Mouse (Mus musculus) left cerebral cortex, adult 6 months (tissue): ENCODE results near the gene Pld5. TPM values are rescaled to one million over a fixed set of nuclear protein-coding genes. Genes with fewer than 3 reads are reported as not detected.

Experiments
- long read RNA-seq, 2 experiments: library from polyadenylated mRNA; unstranded; transcript quantifications; one replicate each; pipeline ENCODE4 v2.0.0; 2019 to 2020
- polyA plus RNA-seq: library from polyadenylated mRNA; unstranded; fragments of <200 nt; fragmentation: Nextera tagmentation; gene quantifications from 2 replicates; pipeline ENCODE4 v1.2.3, GENCODE M21; 2021

Pld5 gene
- polyA plus RNA-seq: 3.0 and 3.2 TPM in 2 replicates
- long read RNA-seq, experiment 1, transcript Pld5-201 (10 exons, 3,557 nt): major isoform, 11 of 32 reads
- long read RNA-seq, experiment 1, partial matches to known transcripts: 1 of 32 reads
- long read RNA-seq, experiment 1, other reads (novel, unspliced or antisense): 18 of 32 reads
- long read RNA-seq, experiment 2, partial matches to known transcripts: 1 of 9 reads
- long read RNA-seq, experiment 2, other reads (novel, unspliced or antisense): 8 of 9 reads

DNA sequence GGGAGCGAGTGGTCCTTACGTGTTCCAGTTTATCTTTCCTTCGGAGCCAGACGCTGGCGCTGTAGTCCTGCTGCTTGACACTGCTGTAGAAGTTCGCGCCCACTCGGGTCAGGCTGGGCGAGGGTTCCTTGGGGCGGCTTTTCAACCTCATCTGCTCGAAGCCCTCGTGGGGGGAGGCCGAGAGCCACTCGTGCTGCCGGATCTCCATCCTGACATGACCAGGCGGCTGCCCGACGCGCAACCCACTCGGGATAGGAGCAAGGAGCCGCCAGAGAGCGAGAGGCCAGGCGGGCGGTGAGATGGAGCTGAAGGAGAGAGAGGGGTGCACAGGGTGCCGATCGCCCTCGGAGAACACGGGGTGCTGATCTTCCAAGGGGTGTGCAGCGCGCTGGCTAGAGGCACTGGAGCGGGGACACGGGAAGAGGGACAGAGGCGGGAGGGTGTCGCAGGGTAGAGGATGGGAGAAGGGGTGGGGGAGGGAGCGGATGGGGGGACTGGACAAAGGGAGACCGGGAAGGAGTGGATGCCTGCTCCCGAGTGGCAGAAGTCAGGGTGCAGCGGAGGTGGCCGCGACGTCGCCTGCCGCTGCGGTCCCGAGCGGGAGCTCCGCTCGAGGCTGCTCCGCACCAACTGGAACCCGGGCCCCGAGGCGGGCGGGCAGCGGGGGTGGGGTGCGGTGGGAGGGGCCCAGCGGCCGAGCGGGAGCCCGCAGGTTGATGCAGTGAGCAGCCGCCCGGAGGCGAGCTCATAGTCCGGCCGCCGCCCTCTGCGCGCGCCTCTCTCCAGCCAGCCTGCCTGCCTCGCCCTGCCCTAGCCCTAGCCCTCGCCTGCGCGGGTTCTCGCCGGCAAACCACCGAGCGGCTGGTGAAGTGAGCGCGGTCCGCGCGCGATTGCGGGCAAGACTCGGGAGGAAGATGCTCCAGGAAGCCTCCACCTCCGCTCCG, at the start of gene Pld5:
TSS of gene Pld5 (minus strand) at position 646 of the 944 bp plus-strand sequence.

DNA sequence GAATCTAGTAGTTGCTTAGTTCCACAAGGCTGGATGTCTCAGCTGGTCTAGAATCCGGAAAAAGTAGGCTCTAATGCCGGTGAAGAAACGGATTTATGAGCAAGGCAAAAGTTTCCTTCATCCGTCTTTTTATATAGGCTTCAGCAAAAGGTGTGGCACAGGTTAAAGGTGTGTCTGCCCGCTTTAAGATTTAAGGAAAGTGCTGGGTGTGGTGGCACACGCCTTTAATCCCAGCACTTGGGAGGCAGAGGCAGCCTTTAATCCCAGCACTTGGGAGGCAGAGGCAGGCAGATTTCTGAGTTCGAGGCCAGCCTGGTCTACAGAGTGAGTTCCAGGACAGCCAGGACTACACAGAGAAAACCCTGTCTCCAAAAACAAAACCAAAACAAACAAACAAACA, 296.1 kb downstream of the Pld5 start, which contains the start of gene Rbm8a2:
TSS of gene Rbm8a2 (minus strand) at position 101 of the 400 bp plus-strand sequence.

DNA sequence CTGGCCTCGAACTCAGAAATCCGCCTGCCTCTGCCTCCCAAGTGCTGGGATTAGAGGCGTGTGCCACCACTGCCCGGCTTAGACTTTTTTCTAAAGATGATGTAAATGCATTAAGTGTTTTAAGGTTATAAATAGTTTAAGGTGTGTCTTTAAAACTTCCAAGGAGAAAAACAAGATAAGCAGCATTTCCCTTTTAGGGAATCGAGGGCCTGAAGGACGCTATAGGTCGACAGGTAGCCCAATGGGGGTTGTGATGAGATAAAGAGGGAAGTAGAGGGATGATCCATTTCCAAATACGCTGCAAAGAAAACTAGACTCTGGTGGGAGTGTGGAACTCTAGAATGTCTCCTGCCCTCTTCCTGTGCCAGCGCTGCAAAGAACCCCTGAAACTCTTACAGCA, 355.1 kb downstream of the Pld5 start, which contains the start of gene Gm38100:
TSS of gene Gm38100 (plus strand) at position 301 of the 400 bp plus-strand sequence.

